Mouse (Mus musculus): ENCODE results near the gene Samd13. TPM values are rescaled to one million over a fixed set of nuclear protein-coding genes. Genes with fewer than 3 reads are reported as not detected.

Gene Samd13
- polyA plus RNA-seq, 1 experiment from 2014 or later: 0.86 TPM

- Histone ChIP-seq H3K9me3 (replicated peaks; ENCODE audit: control insufficient read depth, low read length) (no peaks in the 10 kb centered on the region), H3K4me3 (ENCODE audit: low read depth, low read length) (no peak overlapping the region), H3K4me1 (ENCODE audit: control insufficient read depth, insufficient read depth, low read length) (no peaks in the 10 kb centered on the region), H3K27ac (replicated peaks; ENCODE audit: low read depth, low read length) (no peak overlapping the region), H3K9ac (replicated peaks; ENCODE audit: low read length) (no peak overlapping the region), H3K4me2 (ENCODE audit: low read depth, low read length) (no peak overlapping the region), H3K36me3 (replicated peaks; ENCODE audit: control insufficient read depth, insufficient read depth, low read depth, low read length) (no peaks in the 10 kb centered on the region), H3K27me3 (ENCODE audit: control insufficient read depth, insufficient read depth, low read length) (no peaks in the 10 kb centered on the region)
- 86% methylated on average over 10 of the region's 10 CpGs for WGBS
- no peak for ATAC-seq (replicated peaks; ENCODE audit: insufficient number of reproducible peaks, low FRiP score, low TSS enrichment, low read depth)
- no peak for DNase-seq (ENCODE audit: low spot score)
Observed at GRCm38 (mm10) chr3:146610322-146610721, 75.1 kb downstream of the Samd13 start.

GRCm38 (mm10) chr3:146607368-146607767 lies 78.0 kb downstream of the Samd13 start:
- Histone ChIP-seq H3K4me2 (ENCODE audit: low read depth, low read length) (no peak overlapping the region), H3K9me3 (replicated peaks; ENCODE audit: control insufficient read depth, low read length) (no peaks in the 10 kb centered on the region), H3K4me3 (ENCODE audit: low read depth, low read length) (no peak overlapping the region), H3K36me3 (replicated peaks; ENCODE audit: control insufficient read depth, insufficient read depth, low read depth, low read length) (no peaks in the 10 kb centered on the region), H3K9ac (replicated peaks; ENCODE audit: low read length) (no peak overlapping the region), H3K27ac (replicated peaks; ENCODE audit: low read depth, low read length) (no peak overlapping the region), H3K27me3 (ENCODE audit: control insufficient read depth, insufficient read depth, low read length) (no peaks in the 10 kb centered on the region), H3K4me1 (ENCODE audit: control insufficient read depth, insufficient read depth, low read length) (no peaks in the 10 kb centered on the region)
- no peak for DNase-seq (ENCODE audit: low spot score)
- 77% methylated on average over 1 of the region's 1 CpGs for WGBS
- no peak for ATAC-seq (replicated peaks; ENCODE audit: insufficient number of reproducible peaks, low FRiP score, low TSS enrichment, low read depth)

- 87% methylated on average over 9 of the region's 9 CpGs for WGBS
- DNase-seq (ENCODE audit: low spot score): no peak
- no peaks in the 10 kb centered on the region for H3K27me3 ChIP-seq (ENCODE audit: control insufficient read depth, insufficient read depth, low read length)
- H3K4me2 ChIP-seq (ENCODE audit: low read depth, low read length): no peak overlapping the region
- H3K4me3 ChIP-seq (ENCODE audit: low read depth, low read length): no peak overlapping the region
- no peak for ATAC-seq (replicated peaks; ENCODE audit: insufficient number of reproducible peaks, low FRiP score, low TSS enrichment, low read depth)
- H3K9me3 ChIP-seq (replicated peaks; ENCODE audit: control insufficient read depth, low read length): no peaks in the 10 kb centered on the region
- H3K36me3 ChIP-seq (replicated peaks; ENCODE audit: control insufficient read depth, insufficient read depth, low read depth, low read length): no peaks in the 10 kb centered on the region
- H3K4me1 ChIP-seq (ENCODE audit: control insufficient read depth, insufficient read depth, low read length): no peaks in the 10 kb centered on the region
- H3K27ac ChIP-seq (replicated peaks; ENCODE audit: low read depth, low read length): no peak overlapping the region
- no peak overlapping the region for H3K9ac ChIP-seq (replicated peaks; ENCODE audit: low read length)
Observed at GRCm38 (mm10) chr3:146604647-146605046, 80.7 kb downstream of the Samd13 start.

- H3K4me3 ChIP-seq (ENCODE audit: low read depth, low read length): no peak overlapping the region
- no peaks in the 10 kb centered on the region for H3K9me3 ChIP-seq (replicated peaks; ENCODE audit: control insufficient read depth, low read length)
- H3K4me1 ChIP-seq (ENCODE audit: control insufficient read depth, insufficient read depth, low read length): no peaks in the 10 kb centered on the region
- 85% methylated on average over 3 of the region's 3 CpGs for WGBS
- no peak for ATAC-seq (replicated peaks; ENCODE audit: insufficient number of reproducible peaks, low FRiP score, low TSS enrichment, low read depth)
- no peak for DNase-seq (ENCODE audit: low spot score)
- no peak overlapping the region for H3K9ac ChIP-seq (replicated peaks; ENCODE audit: low read length)
- H3K27ac ChIP-seq (replicated peaks; ENCODE audit: low read depth, low read length): no peak overlapping the region
- H3K36me3 ChIP-seq (replicated peaks; ENCODE audit: control insufficient read depth, insufficient read depth, low read depth, low read length): no peaks in the 10 kb centered on the region
- H3K27me3 ChIP-seq (ENCODE audit: control insufficient read depth, insufficient read depth, low read length): no peaks in the 10 kb centered on the region
- H3K4me2 ChIP-seq (ENCODE audit: low read depth, low read length): no peak overlapping the region
Observed at GRCm38 (mm10) chr3:146602531-146602930, 82.9 kb downstream of the Samd13 start.

- H3K4me1 ChIP-seq (ENCODE audit: control insufficient read depth, insufficient read depth, low read length): no peaks in the 10 kb centered on the region
- H3K36me3 ChIP-seq (replicated peaks; ENCODE audit: control insufficient read depth, insufficient read depth, low read depth, low read length): no peaks in the 10 kb centered on the region
- DNase-seq (ENCODE audit: low spot score): no peak
- no peak overlapping the region for H3K4me3 ChIP-seq (ENCODE audit: low read depth, low read length)
- no peak overlapping the region for H3K9ac ChIP-seq (replicated peaks; ENCODE audit: low read length)
- ATAC-seq (replicated peaks; ENCODE audit: insufficient number of reproducible peaks, low FRiP score, low TSS enrichment, low read depth): no peak
- H3K4me2 ChIP-seq (ENCODE audit: low read depth, low read length): no peak overlapping the region
- H3K9me3 ChIP-seq (replicated peaks; ENCODE audit: control insufficient read depth, low read length): no peaks in the 10 kb centered on the region
- no peak overlapping the region for H3K27ac ChIP-seq (replicated peaks; ENCODE audit: low read depth, low read length)
- WGBS: 93% methylated on average over 2 of the region's 2 CpGs
- H3K27me3 ChIP-seq (ENCODE audit: control insufficient read depth, insufficient read depth, low read length): no peaks in the 10 kb centered on the region
Observed at GRCm38 (mm10) chr3:146601205-146601604, 84.2 kb downstream of the Samd13 start.

- WGBS: 91% methylated on average over 6 of the region's 6 CpGs
- H3K4me3 ChIP-seq (ENCODE audit: low read depth, low read length): no peak overlapping the region
- no peak overlapping the region for H3K27ac ChIP-seq (replicated peaks; ENCODE audit: low read depth, low read length)
- H3K27me3 ChIP-seq (ENCODE audit: control insufficient read depth, insufficient read depth, low read length): no peaks in the 10 kb centered on the region
- ATAC-seq (replicated peaks; ENCODE audit: insufficient number of reproducible peaks, low FRiP score, low TSS enrichment, low read depth): no peak
- no peaks in the 10 kb centered on the region for H3K36me3 ChIP-seq (replicated peaks; ENCODE audit: control insufficient read depth, insufficient read depth, low read depth, low read length)
- H3K9ac ChIP-seq (replicated peaks; ENCODE audit: low read length): no peak overlapping the region
- H3K9me3 ChIP-seq (replicated peaks; ENCODE audit: control insufficient read depth, low read length): no peaks in the 10 kb centered on the region
- no peaks in the 10 kb centered on the region for H3K4me1 ChIP-seq (ENCODE audit: control insufficient read depth, insufficient read depth, low read length)
- DNase-seq (ENCODE audit: low spot score): no peak
- no peak overlapping the region for H3K4me2 ChIP-seq (ENCODE audit: low read depth, low read length)
Observed at GRCm38 (mm10) chr3:146599198-146599900, 86.0 kb downstream of the Samd13 start.

GRCm38 (mm10) chr3:146598411-146598810 lies 87.0 kb downstream of the Samd13 start:
- WGBS: 73% methylated on average over 6 of the region's 6 CpGs
- Histone ChIP-seq H3K9ac (replicated peaks; ENCODE audit: low read length) (no peak overlapping the region), H3K27ac (replicated peaks; ENCODE audit: low read depth, low read length) (no peak overlapping the region), H3K4me3 (ENCODE audit: low read depth, low read length) (no peak overlapping the region), H3K27me3 (ENCODE audit: control insufficient read depth, insufficient read depth, low read length) (no peaks in the 10 kb centered on the region), H3K36me3 (replicated peaks; ENCODE audit: control insufficient read depth, insufficient read depth, low read depth, low read length) (no peaks in the 10 kb centered on the region), H3K4me2 (ENCODE audit: low read depth, low read length) (no peak overlapping the region), H3K9me3 (replicated peaks; ENCODE audit: control insufficient read depth, low read length) (no peaks in the 10 kb centered on the region), H3K4me1 (ENCODE audit: control insufficient read depth, insufficient read depth, low read length) (no peaks in the 10 kb centered on the region)
- ATAC-seq (replicated peaks; ENCODE audit: insufficient number of reproducible peaks, low FRiP score, low TSS enrichment, low read depth) (no peak), DNase-seq (ENCODE audit: low spot score) (no peak)

GRCm38 (mm10) chr3:146596864-146597263 lies 88.5 kb downstream of the Samd13 start:
- H3K4me1 ChIP-seq (ENCODE audit: control insufficient read depth, insufficient read depth, low read length): no peaks in the 10 kb centered on the region
- H3K27ac ChIP-seq (replicated peaks; ENCODE audit: low read depth, low read length): no peak overlapping the region
- no peaks in the 10 kb centered on the region for H3K9me3 ChIP-seq (replicated peaks; ENCODE audit: control insufficient read depth, low read length)
- WGBS: 87% methylated on average over 7 of the region's 7 CpGs
- ATAC-seq (replicated peaks; ENCODE audit: insufficient number of reproducible peaks, low FRiP score, low TSS enrichment, low read depth) (no peak), DNase-seq (ENCODE audit: low spot score) (no peak)
- no peak overlapping the region for H3K9ac ChIP-seq (replicated peaks; ENCODE audit: low read length)
- H3K4me2 ChIP-seq (ENCODE audit: low read depth, low read length): no peak overlapping the region
- no peaks in the 10 kb centered on the region for H3K27me3 ChIP-seq (ENCODE audit: control insufficient read depth, insufficient read depth, low read length)
- no peaks in the 10 kb centered on the region for H3K36me3 ChIP-seq (replicated peaks; ENCODE audit: control insufficient read depth, insufficient read depth, low read depth, low read length)
- H3K4me3 ChIP-seq (ENCODE audit: low read depth, low read length): no peak overlapping the region
